Mouse (Mus musculus): Measurements from ENCODE around the gene Tmpo.

- TF ChIP-seq CTCF (IDR thresholded peaks at IDR 0.05) (no peak), EP300 (IDR thresholded peaks at IDR 0.05) (peak; percentile 45; the same call in 1 of the 2 replicates)
Measured at GRCm38 (mm10) chr10:91177201-91177600, 3.9 kb downstream of the Tmpo start.

Data from lung, postnatal 0 days (tissue).